Mouse (Mus musculus): ENCODE results near the gene Qser1. TPM values are rescaled to one million over a fixed set of nuclear protein-coding genes. Genes with fewer than 3 reads are reported as not detected.
A peak's percentile ranks its signal among the peaks of the same experiment; 100 is the strongest.

Gene Qser1
- polyA plus RNA-seq, 1 experiment from 2014 or later = 13.5 TPM

DNA sequence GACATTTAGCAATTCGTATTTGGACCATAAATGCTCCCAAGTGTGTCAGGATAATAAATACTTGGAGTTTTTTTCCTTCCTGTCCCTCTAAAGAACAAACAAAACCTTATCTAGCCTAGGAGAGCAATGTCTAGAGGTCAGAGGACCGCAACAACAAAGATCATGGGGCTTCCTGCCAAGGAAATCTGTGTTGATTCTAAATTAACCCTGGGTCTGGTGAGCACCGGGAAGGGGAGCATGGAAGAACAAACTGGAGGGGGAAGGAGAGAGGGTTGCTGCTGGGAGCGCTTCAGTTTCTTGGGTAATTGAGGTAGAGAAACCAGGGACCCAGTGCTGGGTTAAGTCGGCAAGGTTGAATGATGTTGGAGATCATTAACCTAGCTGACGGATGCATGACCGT is 73.4 kb downstream of the Qser1 start:
- Histone ChIP-seq H3K9me3 (no peaks in the 10 kb centered on the region), H3K9ac (no peak overlapping the region), H3K36me3 (no peaks in the 10 kb centered on the region), H3K27ac (no peak overlapping the region), H3K27me3 (peaks cover 33% of the 10 kb centered on the region), H3K4me3 (peak overlapping the region; percentile 75), H3K4me1 (peaks cover 12% of the 10 kb centered on the region), H3K4me2 (peak overlapping the region; percentile 92)
- 18% methylated on average over 7 of the region's 7 CpGs for WGBS
- no peak for ATAC-seq (ENCODE audit: insufficient number of reproducible peaks, insufficient read depth, low FRiP score, low TSS enrichment, low read depth)

DNA sequence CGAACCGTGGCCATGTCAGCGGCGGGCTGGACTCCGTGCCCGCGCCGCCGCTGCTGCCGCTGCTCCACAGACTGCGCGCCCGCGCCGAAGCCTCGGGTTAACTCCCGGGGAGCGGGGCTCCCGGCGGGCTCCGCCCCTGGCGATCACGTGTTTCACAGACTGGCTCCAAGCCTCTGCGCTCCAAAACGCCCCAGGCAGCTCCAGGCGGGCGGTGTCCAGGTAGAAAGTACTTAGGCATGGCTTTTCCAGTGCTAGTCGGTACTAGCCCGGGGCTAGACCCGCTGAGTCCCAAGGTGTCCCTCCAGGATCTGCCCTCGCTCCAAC is 73.9 kb downstream of the Qser1 start, which contains the start of gene Depdc7:
Gene Depdc7 (minus strand): TSS at position 138 of the 324 bp plus-strand sequence.
- Histone ChIP-seq H3K4me1 (peaks cover 12% of the 10 kb centered on the region), H3K9me3 (no peaks in the 10 kb centered on the region), H3K4me2 (peak within 1 kb of the TSS; percentile 92), H3K27me3 (peaks cover 33% of the 10 kb centered on the region), H3K4me3 (peak within 1 kb of the TSS; percentile 75), H3K27ac (no peak within 1 kb of the TSS), H3K36me3 (no peaks in the 10 kb centered on the region), H3K9ac (peak within 1 kb of the TSS; percentile 81)
- under 1% methylated on average over 31 of the region's 31 CpGs for WGBS
- ATAC-seq (ENCODE audit: insufficient number of reproducible peaks, insufficient read depth, low FRiP score, low TSS enrichment, low read depth) = peak; percentile 82

DNA sequence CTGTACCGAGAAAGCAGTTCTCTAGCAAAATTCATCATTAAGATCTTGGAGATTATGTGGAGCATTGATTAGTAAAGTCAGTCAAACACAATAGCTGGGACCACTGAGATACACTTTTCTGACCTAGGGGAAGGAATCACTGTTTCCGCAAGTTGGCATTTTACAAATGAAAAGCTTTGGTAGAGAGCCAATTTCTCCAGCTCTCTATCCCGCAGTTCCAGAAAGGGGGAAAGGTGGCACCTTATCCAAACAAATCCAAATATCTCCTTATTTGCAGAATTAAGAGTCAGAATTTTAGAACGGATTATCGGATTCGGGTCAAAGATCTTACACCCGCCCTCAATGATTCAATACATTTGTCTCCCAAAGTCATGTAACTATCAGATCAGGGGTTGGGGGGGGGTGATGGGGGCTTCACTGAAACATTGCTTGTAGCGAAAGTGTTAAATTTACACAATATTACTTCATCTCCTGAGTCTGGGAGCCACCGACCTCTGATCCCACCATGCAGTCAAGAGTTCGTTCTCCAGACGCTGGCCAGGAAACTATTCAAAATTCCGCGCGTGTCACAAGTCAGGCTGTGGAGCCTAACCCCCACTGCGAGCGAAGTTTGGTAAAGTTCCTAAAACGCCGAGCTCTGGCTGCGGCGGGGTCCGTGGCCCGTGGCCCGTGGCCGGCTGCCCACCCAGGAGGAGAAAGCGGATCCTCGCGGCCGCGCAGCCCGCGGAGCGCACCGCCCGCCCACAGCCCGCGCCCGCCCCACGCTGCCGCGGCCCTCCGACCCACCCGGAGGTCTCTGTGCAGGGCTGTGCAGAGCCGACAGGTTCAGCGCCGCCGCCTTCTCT is 74.4 kb downstream of the Qser1 start:
- peak; percentile 28; the same call in 1 of the 2 replicates for ATAC-seq (ENCODE audit: insufficient number of reproducible peaks, insufficient read depth, low FRiP score, low TSS enrichment, low read depth)
- H3K4me1 ChIP-seq = peaks cover 12% of the 10 kb centered on the region
- 5% methylated on average over 45 of the region's 46 CpGs for WGBS

DNA sequence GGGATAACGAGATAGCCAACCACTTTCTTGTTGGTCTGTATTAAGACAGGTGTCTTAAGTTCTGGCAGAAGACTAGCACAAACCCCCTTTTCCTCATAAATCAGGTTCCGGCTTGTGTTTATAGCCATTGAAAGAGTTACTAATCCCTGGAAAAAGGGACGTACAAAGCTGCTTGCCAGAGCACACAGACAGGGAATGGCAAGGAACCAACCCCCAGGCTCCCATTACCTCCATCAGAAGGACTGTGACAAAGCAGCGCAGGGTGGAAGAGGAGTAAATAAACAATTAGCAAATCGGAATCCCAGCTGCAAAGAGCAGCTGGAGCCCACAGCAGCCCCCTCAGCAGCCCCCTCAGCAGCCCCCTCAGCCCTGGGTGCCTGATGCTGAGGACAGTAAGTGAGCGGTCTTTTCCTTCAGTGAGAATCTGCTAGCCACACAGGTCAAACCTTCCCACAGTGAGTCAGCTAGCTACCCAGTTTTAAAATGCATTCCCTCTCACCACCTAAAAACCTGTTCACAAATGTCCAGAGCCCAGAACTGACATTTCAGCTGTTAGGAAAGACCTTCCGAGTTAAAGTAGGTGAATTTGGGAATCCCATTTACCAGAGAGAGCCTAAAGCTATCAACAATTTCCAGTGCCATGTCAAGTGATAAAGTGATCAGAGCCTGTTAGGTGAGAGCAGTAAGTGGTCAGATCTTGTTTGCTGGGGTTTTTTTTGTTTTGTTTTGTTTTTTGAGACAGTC is 75.4 kb downstream of the Qser1 start:
- peaks cover 12% of the 10 kb centered on the region for H3K4me1 ChIP-seq
- H3K27me3 ChIP-seq = peaks cover 33% of the 10 kb centered on the region
- no peaks in the 10 kb centered on the region for H3K36me3 ChIP-seq
- H3K4me2 ChIP-seq = 0 out of 2 replicates have a peak overlapping the region, but pooled peaks have one; percentile 92
- WGBS = 29% methylated on average over 7 of the region's 7 CpGs
- no peak overlapping the region for H3K4me3 ChIP-seq
- no peak for ATAC-seq (ENCODE audit: insufficient number of reproducible peaks, insufficient read depth, low FRiP score, low TSS enrichment, low read depth)
- no peaks in the 10 kb centered on the region for H3K9me3 ChIP-seq
- H3K9ac ChIP-seq = no peak overlapping the region
- H3K27ac ChIP-seq = no peak overlapping the region

More for the DNA sequence above, 74.4 kb downstream of the Qser1 start:
- Histone ChIP-seq H3K27me3 (peaks cover 33% of the 10 kb centered on the region), H3K4me3 (peak overlapping the region; percentile 75), H3K27ac (no peak overlapping the region), H3K4me2 (peak overlapping the region; percentile 92), H3K9ac (peak overlapping the region; percentile 81), H3K36me3 (no peaks in the 10 kb centered on the region), H3K9me3 (no peaks in the 10 kb centered on the region)

DNA sequence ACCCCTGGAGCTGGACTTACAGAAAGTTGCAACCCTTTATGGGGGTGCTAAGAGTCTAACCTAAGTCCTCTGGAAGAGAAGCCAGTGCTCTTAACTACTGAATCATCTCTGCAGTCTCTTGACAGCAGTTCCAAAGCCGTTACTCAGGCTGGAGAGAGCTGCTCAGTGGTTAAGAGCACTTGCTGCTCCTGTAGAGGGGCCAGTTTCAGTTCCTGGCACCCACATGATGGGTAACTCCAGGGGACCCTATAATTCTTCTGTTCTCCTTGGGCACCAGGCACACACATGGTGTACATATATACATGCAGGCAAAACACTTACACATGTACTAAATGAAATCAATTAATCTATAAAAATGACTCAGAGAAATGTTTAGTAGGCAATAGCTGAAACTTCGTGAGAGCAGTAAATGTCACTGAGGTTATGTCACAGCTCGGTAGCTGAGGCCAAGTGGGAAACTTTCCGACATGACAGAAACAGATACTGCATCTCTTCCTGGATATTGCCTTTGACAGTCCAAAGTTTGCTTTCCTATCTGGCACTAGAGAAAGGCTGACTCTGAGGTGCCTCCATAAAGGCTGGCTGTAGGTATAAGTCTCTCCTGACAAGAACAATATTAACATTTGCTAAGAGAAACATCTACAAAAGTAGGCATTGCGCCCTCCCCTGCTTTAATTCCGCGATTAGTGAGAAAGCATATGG is 76.2 kb downstream of the Qser1 start:
- WGBS = 48% methylated on average over 7 of the region's 7 CpGs
- Histone ChIP-seq H3K9ac (no peak overlapping the region), H3K4me3 (no peak overlapping the region), H3K4me1 (peaks cover 12% of the 10 kb centered on the region), H3K4me2 (no peak overlapping the region), H3K9me3 (no peaks in the 10 kb centered on the region), H3K27me3 (peaks cover 33% of the 10 kb centered on the region), H3K27ac (no peak overlapping the region), H3K36me3 (no peaks in the 10 kb centered on the region)
- no peak for ATAC-seq (ENCODE audit: insufficient number of reproducible peaks, insufficient read depth, low FRiP score, low TSS enrichment, low read depth)

DNA sequence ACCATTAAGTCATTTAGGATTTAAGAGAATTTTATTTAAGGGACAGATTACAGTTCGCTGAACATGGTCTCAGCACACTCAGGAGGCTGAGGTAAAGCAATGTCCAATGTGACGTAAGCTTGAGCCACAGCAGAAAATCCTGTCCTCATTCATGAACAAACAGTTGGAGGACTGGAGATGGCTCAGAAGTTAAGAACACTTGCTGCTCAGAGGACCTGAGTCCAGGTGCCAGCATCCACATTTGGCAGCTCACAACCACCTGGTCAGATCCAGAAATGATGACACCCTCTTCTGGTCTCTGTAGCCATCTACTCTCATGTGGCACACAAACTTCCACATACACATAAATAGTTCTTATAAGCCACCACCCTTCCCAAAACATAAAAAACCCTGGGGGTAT is 76.9 kb downstream of the Qser1 start:
- ATAC-seq (ENCODE audit: insufficient number of reproducible peaks, insufficient read depth, low FRiP score, low TSS enrichment, low read depth) = no peak
- no peak overlapping the region for H3K4me3 ChIP-seq
- H3K4me1 ChIP-seq = peaks cover 12% of the 10 kb centered on the region
- H3K9ac ChIP-seq = no peak overlapping the region
- peaks cover 33% of the 10 kb centered on the region for H3K27me3 ChIP-seq
- H3K27ac ChIP-seq = no peak overlapping the region
- no peak overlapping the region for H3K4me2 ChIP-seq
- no peaks in the 10 kb centered on the region for H3K36me3 ChIP-seq
- no peaks in the 10 kb centered on the region for H3K9me3 ChIP-seq
- 93% methylated on average over 2 of the region's 2 CpGs for WGBS

DNA sequence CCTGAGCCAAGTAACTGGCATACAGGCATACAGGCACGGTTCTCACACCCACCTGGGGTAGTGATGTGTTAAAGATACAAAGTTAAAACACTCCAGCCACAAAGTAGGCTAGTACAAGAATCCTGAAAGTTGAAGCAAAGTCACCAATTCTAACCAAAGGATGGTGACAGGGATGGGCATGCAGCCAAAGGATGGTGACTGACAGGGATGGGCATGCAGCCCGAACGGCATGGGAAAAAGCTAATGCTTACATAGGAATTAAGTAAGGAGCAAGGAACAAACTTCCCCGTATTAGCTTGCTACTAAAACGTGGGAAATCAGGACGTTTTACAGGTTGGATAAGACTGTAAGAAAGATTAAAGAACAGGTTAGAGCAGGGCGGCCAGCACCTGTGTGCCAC is 80.3 kb downstream of the Qser1 start:
- Histone ChIP-seq H3K9me3 (no peaks in the 10 kb centered on the region), H3K4me2 (no peak overlapping the region), H3K4me3 (no peak overlapping the region), H3K27ac (no peak overlapping the region), H3K36me3 (no peaks in the 10 kb centered on the region), H3K4me1 (peaks cover 5% of the 10 kb centered on the region), H3K27me3 (peaks cover 17% of the 10 kb centered on the region), H3K9ac (no peak overlapping the region)
- ATAC-seq (ENCODE audit: insufficient number of reproducible peaks, insufficient read depth, low FRiP score, low TSS enrichment, low read depth) = no peak
- 63% methylated on average over 7 of the region's 7 CpGs for WGBS

DNA sequence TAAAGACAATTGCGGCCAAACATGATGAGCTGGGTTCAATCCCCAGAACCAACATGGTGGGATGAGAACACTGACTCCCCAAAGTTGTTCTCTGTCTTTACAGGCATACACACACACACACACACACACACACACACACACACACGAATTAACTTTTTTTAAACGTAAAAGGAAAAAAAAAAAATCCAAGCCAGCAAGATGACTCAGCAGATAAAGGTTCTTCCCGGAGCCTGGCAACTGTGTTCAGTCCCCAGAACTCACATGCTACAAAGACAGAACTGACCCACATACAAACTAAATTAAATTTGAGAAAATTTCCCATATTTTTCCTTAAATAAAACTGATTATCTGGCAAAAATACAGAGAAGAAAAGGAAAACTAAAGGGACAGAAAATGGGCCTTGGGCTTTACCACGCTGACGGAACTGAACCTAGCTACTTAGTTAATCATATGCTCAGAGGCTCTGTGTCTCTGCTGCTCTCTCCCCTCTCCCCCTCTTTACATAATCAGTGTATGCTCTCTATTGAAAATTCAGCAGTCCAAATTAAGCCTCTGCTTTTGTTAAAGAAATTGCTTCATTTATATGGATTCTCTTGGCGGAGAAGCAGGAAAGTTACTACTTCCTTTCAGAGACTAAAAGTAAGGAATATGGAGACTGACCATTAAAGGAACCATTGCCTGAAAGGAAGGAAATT is 83.9 kb downstream of the Qser1 start:
- Histone ChIP-seq H3K4me1 (no peaks in the 10 kb centered on the region), H3K4me3 (no peak overlapping the region), H3K9ac (no peak overlapping the region), H3K27ac (no peak overlapping the region), H3K4me2 (no peak overlapping the region), H3K27me3 (no peaks in the 10 kb centered on the region), H3K36me3 (no peaks in the 10 kb centered on the region), H3K9me3 (no peaks in the 10 kb centered on the region)
- WGBS = 75% methylated on average over 7 of the region's 7 CpGs
- no peak for ATAC-seq (ENCODE audit: insufficient number of reproducible peaks, insufficient read depth, low FRiP score, low TSS enrichment, low read depth)

DNA sequence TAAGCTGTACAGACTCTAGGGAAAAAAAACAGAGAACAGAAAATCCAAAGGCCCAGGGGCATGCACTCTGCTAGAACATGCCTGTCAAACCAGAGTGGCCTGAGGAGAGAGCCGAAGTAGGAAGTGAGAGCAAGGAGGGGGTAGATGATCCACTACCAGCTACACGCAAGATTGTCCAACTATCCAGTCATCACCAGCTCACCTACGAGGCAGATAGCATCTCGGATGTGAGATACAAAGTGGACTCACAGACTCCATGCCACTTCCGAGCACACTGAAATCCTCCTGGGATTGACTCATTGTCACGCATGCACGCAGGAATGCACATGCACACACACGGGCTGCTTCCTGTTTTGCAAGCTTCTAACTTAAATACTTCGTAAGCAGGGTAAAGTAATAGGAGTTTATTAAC is 84.5 kb downstream of the Qser1 start:
- no peak for ATAC-seq (ENCODE audit: insufficient number of reproducible peaks, insufficient read depth, low FRiP score, low TSS enrichment, low read depth)
- no peak overlapping the region for H3K9ac ChIP-seq

DNA sequence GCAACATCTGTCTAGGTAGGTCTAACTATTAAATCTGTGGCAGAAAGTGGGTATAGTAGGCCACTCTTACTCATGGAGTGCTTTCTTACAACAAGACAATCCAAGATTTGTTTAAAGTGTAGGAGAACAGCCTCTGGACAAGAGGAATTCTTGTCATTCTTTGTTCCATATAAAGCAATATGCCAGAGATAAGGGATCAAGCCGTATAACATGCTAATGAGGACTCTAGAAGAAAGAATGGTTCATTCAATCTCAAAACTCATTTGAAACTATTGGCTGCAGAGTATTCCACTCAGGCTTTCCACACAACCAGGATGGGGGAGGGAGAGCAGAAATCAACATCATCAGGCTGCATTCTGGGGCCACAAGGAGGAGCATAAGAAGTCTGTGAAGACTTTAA is 89.2 kb downstream of the Qser1 start:
- no peaks in the 10 kb centered on the region for H3K9me3 ChIP-seq
- 72% methylated on average over 1 of the region's 1 CpGs for WGBS
- no peaks in the 10 kb centered on the region for H3K36me3 ChIP-seq
- no peak overlapping the region for H3K4me2 ChIP-seq
- no peak overlapping the region for H3K27ac ChIP-seq
- ATAC-seq (ENCODE audit: insufficient number of reproducible peaks, insufficient read depth, low FRiP score, low TSS enrichment, low read depth) = no peak
- no peaks in the 10 kb centered on the region for H3K4me1 ChIP-seq
- no peak overlapping the region for H3K4me3 ChIP-seq
- no peaks in the 10 kb centered on the region for H3K27me3 ChIP-seq
- H3K9ac ChIP-seq = no peak overlapping the region

More for the DNA sequence above, 84.5 kb downstream of the Qser1 start:
- no peaks in the 10 kb centered on the region for H3K4me1 ChIP-seq
- no peak overlapping the region for H3K27ac ChIP-seq
- 75% methylated on average over 9 of the region's 9 CpGs for WGBS
- H3K4me3 ChIP-seq = no peak overlapping the region
- H3K36me3 ChIP-seq = no peaks in the 10 kb centered on the region
- H3K4me2 ChIP-seq = no peak overlapping the region
- H3K27me3 ChIP-seq = no peaks in the 10 kb centered on the region
- H3K9me3 ChIP-seq = no peaks in the 10 kb centered on the region

DNA sequence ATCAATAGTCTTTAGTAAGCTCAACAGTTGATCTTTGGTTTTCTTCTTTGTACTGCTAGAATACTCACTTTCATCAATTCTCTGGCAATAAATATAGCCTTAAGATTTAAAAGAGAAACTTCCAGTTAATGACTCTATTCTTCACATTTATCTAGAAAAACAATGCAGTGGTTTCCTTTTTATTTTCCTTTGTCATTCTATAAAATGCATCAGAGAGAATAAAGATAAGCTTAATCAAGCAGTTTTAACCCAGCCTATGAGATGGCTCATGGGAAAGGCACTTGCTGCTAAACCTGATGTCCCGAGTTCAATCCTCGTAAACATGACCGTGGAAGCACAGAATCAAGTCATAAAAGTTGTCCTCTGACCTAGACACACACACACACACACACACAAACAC is 94.5 kb downstream of the Qser1 start:
- H3K9ac ChIP-seq = no peak overlapping the region
- no peak for ATAC-seq (ENCODE audit: insufficient number of reproducible peaks, insufficient read depth, low FRiP score, low TSS enrichment, low read depth)
- H3K27ac ChIP-seq = no peak overlapping the region
- H3K4me3 ChIP-seq = no peak overlapping the region
- no peaks in the 10 kb centered on the region for H3K27me3 ChIP-seq
- H3K4me2 ChIP-seq = no peak overlapping the region
- no peaks in the 10 kb centered on the region for H3K9me3 ChIP-seq
- no peaks in the 10 kb centered on the region for H3K36me3 ChIP-seq
- no peaks in the 10 kb centered on the region for H3K4me1 ChIP-seq
- WGBS = 85% methylated on average over 3 of the region's 3 CpGs
